Mouse (Mus musculus) hindbrain, postnatal 0 days (tissue): ENCODE measurements at regions not wholly inside any gene's neighbourhood (a gene's known extent, or its start where the extent isn't known, plus 50 kb on each side); places are given as distances from the start of the nearest gene placed in this dataset.
A peak's percentile ranks its signal among the peaks of the same experiment; 100 is the strongest.

Experiments
- ATAC-seq: fragments of 200-750 bp; cut with Nextera tagmentation; 2 replicates; pipeline ENCODE4 v1.8.0; 2017; ENCODE audit warnings: mild to moderate bottlenecking, moderate TSS enrichment, moderate library complexity
- DNase-seq: peaks from one replicate; pipeline ENCODE4 v3.0.0-alpha.2; 2015; ENCODE audit warnings: low spot score
- H3K27ac ChIP-seq: fragments of 300-500 bp; sonication (generic); 2 replicates; pipeline ENCODE4 v1.5.1; 2014; ENCODE audit warnings: mild to moderate bottlenecking
- H3K27me3 ChIP-seq: fragments of 300-500 bp; sonication (generic); 2 replicates; pipeline ENCODE4 v1.6.1; 2014; ENCODE audit warnings: low read length, mixed read lengths; ENCODE audit not compliant: insufficient read depth
- H3K36me3 ChIP-seq: fragments of 300-500 bp; sonication (generic); 2 replicates; pipeline ENCODE4 v1.6.1; 2014; ENCODE audit warnings: low read length, mixed read lengths; ENCODE audit not compliant: insufficient read depth
- H3K4me1 ChIP-seq: fragments of 300-500 bp; sonication (generic); 2 replicates; pipeline ENCODE4 v1.6.1; 2014; ENCODE audit warnings: antibody characterized with exemption, low read length, mixed read lengths; ENCODE audit not compliant: insufficient read depth
- H3K4me2 ChIP-seq: fragments of 300-500 bp; sonication (generic); 2 replicates; pipeline ENCODE4 v1.6.1; 2014; ENCODE audit warnings: low read depth, mild to moderate bottlenecking, low read length, moderate library complexity, mixed read lengths
- H3K4me3 ChIP-seq: fragments of 300-500 bp; sonication (generic); 2 replicates; pipeline ENCODE4 v1.5.1; 2014; ENCODE audit warnings: low read length
- H3K9ac ChIP-seq: fragments of 300-500 bp; sonication (generic); replicated peaks from 2 replicates; pipeline ENCODE4 v1.6.1; 2014; ENCODE audit warnings: mild to moderate bottlenecking, low read length, moderate library complexity, mixed read lengths
- H3K9me3 ChIP-seq: fragments of 300-500 bp; sonication (generic); 2 replicates; pipeline ENCODE4 v1.6.1; 2016; ENCODE audit warnings: low read length, mixed read lengths
- CTCF ChIP-seq: IDR thresholded peaks from 2 replicates; pipeline ENCODE4 v1.5.1; 2016; ENCODE audit warnings: antibody characterized with exemption, control low read depth, low read depth
- WGBS: fragments of 180-500 bp; shearing (Covaris S2); extraction: QIAGEN DNeasy Blood & Tissue Kit; methylation state at CpG from one replicate; pipeline ENCODE4 v1.1.7; 2014; 5-methylcytosine and 5-hydroxymethylcytosine counted together

GRCm38 (mm10) chr4:70952671-70953070 lies 417.9 kb upstream of the Megf9 start:
- no peak overlapping the region for H3K4me2 ChIP-seq
- WGBS: 70% methylated on average over 2 of the region's 2 CpGs
- H3K27ac ChIP-seq: no peak overlapping the region
- no peak for DNase-seq
- no peaks in the 10 kb centered on the region for H3K4me1 ChIP-seq
- H3K4me3 ChIP-seq: no peak overlapping the region
- no peaks in the 10 kb centered on the region for H3K27me3 ChIP-seq
- no peak overlapping the region for H3K9ac ChIP-seq
- no peak for TF ChIP-seq CTCF
- H3K9me3 ChIP-seq: no peaks in the 10 kb centered on the region
- ATAC-seq: no peak
- H3K36me3 ChIP-seq: no peaks in the 10 kb centered on the region

- ATAC-seq (no peak), DNase-seq (no peak)
- 78% methylated on average over 2 of the region's 2 CpGs for WGBS
- no peaks in the 10 kb centered on the region for H3K36me3 ChIP-seq
- no peak overlapping the region for H3K4me3 ChIP-seq
- no peak overlapping the region for H3K4me2 ChIP-seq
- no peak for TF ChIP-seq CTCF
- no peak overlapping the region for H3K27ac ChIP-seq
- no peaks in the 10 kb centered on the region for H3K27me3 ChIP-seq
- H3K9ac ChIP-seq: no peak overlapping the region
- no peaks in the 10 kb centered on the region for H3K4me1 ChIP-seq
- no peaks in the 10 kb centered on the region for H3K9me3 ChIP-seq
These were observed 405.4 kb upstream of the Megf9 start for GRCm38 (mm10) chr4:70940146-70940545.

GRCm38 (mm10) chr4:70934140-70934539 lies 399.3 kb upstream of the Megf9 start:
- ATAC-seq (no peak), DNase-seq (no peak)
- Histone ChIP-seq H3K27me3 (no peaks in the 10 kb centered on the region), H3K9ac (no peak overlapping the region), H3K4me2 (no peak overlapping the region), H3K9me3 (no peaks in the 10 kb centered on the region), H3K4me3 (no peak overlapping the region), H3K27ac (no peak overlapping the region), H3K36me3 (no peaks in the 10 kb centered on the region), H3K4me1 (no peaks in the 10 kb centered on the region)
- no peak for TF ChIP-seq CTCF

- Histone ChIP-seq H3K4me1 (no peaks in the 10 kb centered on the region), H3K4me2 (no peak overlapping the region), H3K9me3 (no peaks in the 10 kb centered on the region), H3K4me3 (no peak overlapping the region), H3K27ac (no peak overlapping the region), H3K9ac (no peak overlapping the region), H3K27me3 (no peaks in the 10 kb centered on the region), H3K36me3 (no peaks in the 10 kb centered on the region)
- TF ChIP-seq CTCF: no peak
- ATAC-seq: no peak
- WGBS: 44% methylated on average over 3 of the region's 3 CpGs
- DNase-seq: peak; percentile 20
These were observed 387.3 kb upstream of the Megf9 start for GRCm38 (mm10) chr4:70921972-70922692.

GRCm38 (mm10) chr4:70914566-70914965 lies 379.8 kb upstream of the Megf9 start:
- Histone ChIP-seq H3K4me3 (no peak overlapping the region), H3K9me3 (no peaks in the 10 kb centered on the region), H3K4me1 (no peaks in the 10 kb centered on the region), H3K27ac (no peak overlapping the region), H3K27me3 (no peaks in the 10 kb centered on the region), H3K36me3 (no peaks in the 10 kb centered on the region), H3K9ac (no peak overlapping the region), H3K4me2 (no peak overlapping the region)
- TF ChIP-seq CTCF: no peak
- no peak for ATAC-seq
- DNase-seq: no peak

- H3K4me3 ChIP-seq: no peak overlapping the region
- peak; percentile 56 for TF ChIP-seq CTCF
- no peak overlapping the region for H3K9ac ChIP-seq
- DNase-seq: peak; percentile 53
- WGBS: 68% methylated on average over 3 of the region's 3 CpGs
- 0 out of 2 replicates have a peak, but pooled peaks have one; percentile 35 for ATAC-seq
- no peak overlapping the region for H3K4me2 ChIP-seq
- no peaks in the 10 kb centered on the region for H3K27me3 ChIP-seq
- H3K4me1 ChIP-seq: no peaks in the 10 kb centered on the region
- H3K27ac ChIP-seq: no peak overlapping the region
- H3K9me3 ChIP-seq: no peaks in the 10 kb centered on the region
- no peaks in the 10 kb centered on the region for H3K36me3 ChIP-seq
These were observed 372.3 kb upstream of the Megf9 start for GRCm38 (mm10) chr4:70906771-70907749.
